Mouse (Mus musculus) C2C12 (cell line): ENCODE measurements around the gene Miga1.

ENCODE experiments used
- CTCF ChIP-seq: IDR thresholded peaks from one replicate; pipeline ENCODE4 v1.5.1; 2011; ENCODE audit not compliant: control insufficient read depth, insufficient read depth, insufficient read length
- MAX ChIP-seq: IDR thresholded peaks from one replicate; pipeline ENCODE4 v1.6.1; 2011; ENCODE audit warnings: mild to moderate bottlenecking, control low read depth

GRCm38 (mm10) chr3:152320972-152321645, 19.1 kb downstream of the Miga1 start:
- TF ChIP-seq MAX (no peak), CTCF (no peak)
